Mouse (Mus musculus): ENCODE results near the gene Hoxc11. TPM values are rescaled to one million over a fixed set of nuclear protein-coding genes. Genes with fewer than 3 reads are reported as not detected.
A peak's percentile ranks its signal among the peaks of the same experiment; 100 is the strongest.

Hoxc11 gene
- polyA plus RNA-seq, 1 experiment from 2014 or later: 2.1 TPM

DNA sequence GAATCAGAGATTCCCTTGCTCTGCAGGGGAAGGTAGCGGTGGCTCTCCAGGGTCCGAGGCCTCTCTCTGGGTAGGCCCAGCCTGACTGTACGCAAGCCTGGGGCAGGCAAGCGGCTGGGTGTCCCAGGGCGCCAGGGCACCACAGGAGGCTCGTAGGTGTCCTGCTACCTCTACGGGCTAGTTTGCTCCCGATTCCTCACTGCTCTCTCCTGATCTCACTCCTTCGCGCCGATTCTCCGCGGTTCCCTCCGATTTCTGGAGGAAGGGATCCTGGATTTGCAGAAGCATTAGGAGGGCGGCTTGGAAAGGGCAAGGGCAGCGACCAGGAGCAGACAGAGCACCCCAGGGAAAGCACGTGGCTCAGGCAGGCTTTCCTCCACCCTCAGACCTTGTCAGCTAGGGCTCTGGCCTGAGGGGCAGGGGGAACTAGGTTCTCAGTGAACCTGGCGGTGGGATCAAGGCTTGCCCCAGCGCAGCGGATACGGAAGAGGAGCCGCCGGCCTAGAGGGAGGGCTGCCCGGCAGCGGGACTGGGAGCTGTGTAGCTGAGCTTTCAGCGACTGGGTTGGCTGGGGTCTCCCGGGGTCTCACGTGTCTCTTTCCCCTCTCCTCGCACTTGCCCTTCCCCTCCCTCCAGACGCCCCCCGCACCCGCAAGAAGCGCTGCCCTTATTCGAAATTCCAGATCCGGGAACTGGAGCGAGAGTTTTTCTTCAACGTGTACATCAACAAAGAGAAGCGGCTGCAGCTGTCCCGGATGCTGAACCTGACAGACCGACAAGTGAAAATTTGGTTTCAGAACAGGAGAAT lies 1.8 kb downstream of the Hoxc11 start:
- peak overlapping the region; percentile 80 for H3K9ac ChIP-seq
- no peak for ATAC-seq (ENCODE audit: low FRiP score, low read depth)
- H3K4me3 ChIP-seq: peak overlapping the region; percentile 47
- WGBS: under 1% methylated on average over 37 of the region's 40 CpGs
- H3K27me3 ChIP-seq: peaks cover 97% of the 10 kb centered on the region
- no peaks in the 10 kb centered on the region for H3K9me3 ChIP-seq
- peaks cover 48% of the 10 kb centered on the region for H3K4me1 ChIP-seq
- H3K36me3 ChIP-seq: no peaks in the 10 kb centered on the region
- peak overlapping the region; percentile 48; the same call in 1 of the 2 replicates for H3K27ac ChIP-seq
- peak overlapping the region; percentile 61 for H3K4me2 ChIP-seq (replicated peaks)

DNA sequence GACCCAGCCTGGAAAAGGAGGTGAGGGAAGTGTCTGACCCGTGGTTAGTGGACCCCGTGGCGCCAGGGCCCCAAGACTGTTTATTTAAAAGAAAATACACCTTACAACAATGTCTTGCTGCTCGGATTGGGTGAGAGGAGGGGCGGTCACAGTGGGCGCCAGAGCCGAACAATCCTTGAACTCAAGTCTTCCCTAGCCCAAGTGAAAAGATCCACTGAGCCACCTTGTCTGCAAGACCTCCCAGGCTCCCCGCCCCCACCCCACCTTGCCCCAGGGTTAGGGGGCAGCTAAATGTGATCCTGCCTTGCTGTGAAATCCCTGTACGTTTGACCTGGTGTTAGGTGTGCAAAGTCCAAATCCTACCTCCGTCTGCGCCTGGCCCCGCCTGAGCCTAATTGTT lies 2.7 kb downstream of the Hoxc11 start:
- Histone ChIP-seq H3K4me3 (peak overlapping the region; percentile 47), H3K9ac (peak overlapping the region; percentile 80), H3K9me3 (no peaks in the 10 kb centered on the region), H3K4me2 (replicated peaks) (peak overlapping the region; percentile 61), H3K36me3 (no peaks in the 10 kb centered on the region), H3K4me1 (peaks cover 47% of the 10 kb centered on the region), H3K27ac (no peak overlapping the region), H3K27me3 (peaks cover 96% of the 10 kb centered on the region)
- no peak for ATAC-seq (ENCODE audit: low FRiP score, low read depth)
- WGBS: 2% methylated on average over 12 of the region's 12 CpGs

DNA sequence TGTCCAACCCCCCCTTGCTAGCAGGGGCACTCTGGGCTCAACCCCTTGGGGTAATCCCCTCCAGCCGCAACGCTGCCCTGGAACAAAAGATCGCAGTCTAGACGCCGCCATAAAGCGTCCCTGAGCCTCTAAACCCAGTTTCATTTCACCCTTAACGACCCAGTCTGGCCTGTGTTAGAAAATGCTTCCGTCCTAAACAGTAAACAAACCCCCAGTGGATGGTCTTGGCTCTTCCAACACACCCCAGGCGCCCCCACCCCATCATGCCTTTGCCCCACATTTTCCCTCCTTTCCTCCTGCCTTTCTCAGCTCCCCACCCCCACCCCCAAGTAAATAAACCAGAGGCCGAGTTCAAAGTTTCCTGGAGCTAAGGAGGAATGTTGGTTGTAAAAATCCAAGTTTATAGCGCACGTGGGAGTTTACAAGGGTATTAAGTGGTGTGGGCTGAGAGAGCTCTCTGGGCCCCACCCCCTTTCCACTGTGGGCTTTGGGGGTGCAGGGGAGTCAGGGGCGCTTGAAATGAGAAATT lies 5.5 kb downstream of the Hoxc11 start:
- ATAC-seq (ENCODE audit: low FRiP score, low read depth): peak; percentile 73
- Histone ChIP-seq H3K9ac (peak overlapping the region; percentile 54), H3K4me3 (peak overlapping the region; percentile 29), H3K4me1 (peaks cover 38% of the 10 kb centered on the region), H3K4me2 (replicated peaks) (peak overlapping the region; percentile 58), H3K36me3 (no peaks in the 10 kb centered on the region), H3K27ac (peak overlapping the region; percentile 73), H3K27me3 (peaks cover 90% of the 10 kb centered on the region), H3K9me3 (no peaks in the 10 kb centered on the region)
- under 1% methylated on average over 13 of the region's 13 CpGs for WGBS

DNA sequence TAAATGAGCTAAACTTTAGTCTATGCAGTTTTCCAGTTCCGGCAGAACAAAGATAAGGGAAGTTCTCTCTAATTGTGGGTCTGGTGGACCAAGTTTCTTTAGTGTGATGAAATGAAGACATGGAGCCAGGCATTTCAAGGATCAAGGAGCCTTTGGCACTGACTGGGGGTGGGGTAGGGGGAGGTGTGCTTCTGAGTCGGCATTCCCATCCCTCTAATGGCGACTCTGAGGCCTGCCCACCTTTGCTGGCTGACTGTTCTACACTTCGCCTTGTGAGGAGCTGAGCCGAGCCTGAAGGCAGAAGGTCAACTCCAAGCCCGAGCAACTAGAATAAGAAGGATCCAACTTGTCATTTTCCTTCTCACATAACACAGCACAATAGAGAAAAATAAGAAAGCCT lies 7.5 kb downstream of the Hoxc11 start:
- ATAC-seq (ENCODE audit: low FRiP score, low read depth): no peak
- H3K9me3 ChIP-seq: no peaks in the 10 kb centered on the region
- peaks cover 90% of the 10 kb centered on the region for H3K27me3 ChIP-seq
- no peaks in the 10 kb centered on the region for H3K36me3 ChIP-seq
- H3K4me3 ChIP-seq: peak overlapping the region; percentile 12
- peak overlapping the region; percentile 44; the same call in 1 of the 2 replicates for H3K27ac ChIP-seq
- H3K9ac ChIP-seq: 0 out of 2 replicates have a peak overlapping the region, but pooled peaks have one; percentile 13
- H3K4me2 ChIP-seq (replicated peaks): peak overlapping the region; percentile 47
- H3K4me1 ChIP-seq: peaks cover 30% of the 10 kb centered on the region
- WGBS: 5% methylated on average over 6 of the region's 6 CpGs

DNA sequence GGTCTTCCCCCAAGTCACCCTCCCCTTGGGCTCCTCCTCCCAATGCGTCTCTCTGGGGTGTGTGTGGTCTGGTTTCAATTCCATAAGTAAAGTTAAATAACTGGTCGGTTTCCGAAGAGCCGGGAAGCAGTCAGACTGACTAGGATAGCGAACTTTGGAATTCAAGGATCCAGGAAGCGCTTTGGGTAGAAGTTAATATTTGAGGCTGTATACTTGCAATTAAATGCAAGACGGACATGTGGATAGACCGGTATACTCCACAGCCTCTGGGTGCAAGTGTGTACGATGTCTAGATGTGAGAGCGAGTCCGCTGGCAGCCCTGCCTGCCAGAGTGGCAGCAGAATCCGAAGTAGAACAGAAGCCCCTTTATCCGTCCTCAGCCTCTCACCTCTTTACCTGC lies 8.3 kb downstream of the Hoxc11 start:
- peaks cover 90% of the 10 kb centered on the region for H3K27me3 ChIP-seq
- peak overlapping the region; percentile 32 for H3K4me3 ChIP-seq
- no peaks in the 10 kb centered on the region for H3K9me3 ChIP-seq
- H3K9ac ChIP-seq: peak overlapping the region; percentile 62
- H3K36me3 ChIP-seq: no peaks in the 10 kb centered on the region
- peak overlapping the region; percentile 58 for H3K4me2 ChIP-seq (replicated peaks)
- peak overlapping the region; percentile 45; the same call in 1 of the 2 replicates for H3K27ac ChIP-seq
- ATAC-seq (ENCODE audit: low FRiP score, low read depth): no peak
- peaks cover 28% of the 10 kb centered on the region for H3K4me1 ChIP-seq
- 2% methylated on average over 13 of the region's 13 CpGs for WGBS

DNA sequence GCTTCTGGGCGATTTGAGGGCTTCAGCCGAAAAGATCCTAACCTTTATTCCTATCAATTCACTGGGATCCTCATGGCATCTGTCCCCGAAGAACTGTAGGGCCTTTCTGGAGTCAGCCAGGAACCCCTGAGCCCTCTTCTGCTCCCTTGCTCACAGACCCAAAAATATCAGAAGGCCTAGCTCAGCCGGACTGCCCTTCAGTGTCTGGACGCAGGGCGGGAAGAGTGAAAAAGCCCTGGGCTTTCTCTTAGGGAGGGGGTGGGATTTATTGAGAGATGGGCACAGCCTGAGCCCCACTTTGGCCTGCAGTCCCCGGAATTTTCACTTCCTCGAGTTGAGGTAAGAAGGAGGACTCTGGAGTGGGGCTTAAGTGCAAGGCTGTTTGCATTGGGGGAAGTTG lies 9.0 kb downstream of the Hoxc11 start:
- peak overlapping the region; percentile 62 for H3K9ac ChIP-seq
- 4% methylated on average over 8 of the region's 8 CpGs for WGBS
- no peaks in the 10 kb centered on the region for H3K36me3 ChIP-seq
- H3K4me3 ChIP-seq: peak overlapping the region; percentile 32
- H3K27ac ChIP-seq: no peak overlapping the region; the same call in 1 of the 2 replicates
- peaks cover 24% of the 10 kb centered on the region for H3K4me1 ChIP-seq
- H3K27me3 ChIP-seq: peaks cover 89% of the 10 kb centered on the region
- no peak for ATAC-seq (ENCODE audit: low FRiP score, low read depth)
- peak overlapping the region; percentile 58 for H3K4me2 ChIP-seq (replicated peaks)
- H3K9me3 ChIP-seq: no peaks in the 10 kb centered on the region

DNA sequence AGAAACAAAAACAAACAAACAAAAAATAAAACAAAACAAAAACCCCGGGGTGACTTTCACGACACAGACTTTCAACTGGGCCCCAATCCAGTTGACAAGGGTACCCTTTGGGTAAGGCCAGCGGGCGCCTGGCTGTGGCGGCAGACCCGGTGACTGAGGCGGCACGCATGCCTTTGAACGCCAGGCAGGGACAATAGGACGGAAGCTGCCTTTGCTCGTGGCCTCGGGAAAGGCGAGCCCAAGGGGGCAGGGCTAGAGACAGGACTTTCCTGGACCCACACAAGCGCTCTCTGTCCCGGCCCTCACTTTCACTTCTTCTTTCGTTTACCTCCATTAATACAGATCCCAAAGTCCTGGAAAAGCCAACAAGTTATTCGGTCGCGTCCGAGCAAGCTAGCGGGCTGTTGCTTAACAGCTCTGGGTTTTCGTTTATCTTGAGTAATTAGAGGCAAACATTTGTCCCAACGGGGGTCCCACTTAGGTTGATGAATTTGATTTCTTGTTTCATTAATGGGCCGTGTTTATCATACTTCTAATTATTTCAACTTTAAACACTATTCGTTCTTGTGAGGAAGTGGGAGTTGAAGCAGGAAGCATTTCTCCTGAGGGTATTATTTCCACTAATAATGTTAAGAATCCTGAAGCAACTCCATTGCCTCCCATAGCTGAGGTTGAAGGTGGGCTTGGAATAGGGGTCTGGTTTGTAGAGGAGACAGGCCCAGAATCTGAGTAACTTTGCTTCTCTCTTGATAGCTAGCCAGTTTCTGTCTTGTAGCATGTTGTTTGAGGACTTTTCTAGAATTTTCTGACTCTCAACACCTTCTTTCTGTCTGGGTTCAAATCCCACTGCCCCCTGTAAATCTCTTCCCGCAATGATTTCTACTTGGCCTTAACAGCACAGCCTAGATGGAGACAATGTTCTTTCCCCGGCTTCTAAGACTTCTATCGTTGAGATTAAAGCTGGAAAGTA lies 9.7 kb downstream of the Hoxc11 start:
- H3K36me3 ChIP-seq: no peaks in the 10 kb centered on the region
- H3K9me3 ChIP-seq: no peaks in the 10 kb centered on the region
- ATAC-seq (ENCODE audit: low FRiP score, low read depth): no peak
- WGBS: 4% methylated on average over 28 of the region's 28 CpGs
- H3K27me3 ChIP-seq: peaks cover 89% of the 10 kb centered on the region
- H3K9ac ChIP-seq: peak overlapping the region; percentile 62
- peak overlapping the region; percentile 49; the same call in 1 of the 2 replicates for H3K27ac ChIP-seq
- H3K4me2 ChIP-seq (replicated peaks): peak overlapping the region; percentile 58
- peaks cover 23% of the 10 kb centered on the region for H3K4me1 ChIP-seq
- peak overlapping the region; percentile 37 for H3K4me3 ChIP-seq

DNA sequence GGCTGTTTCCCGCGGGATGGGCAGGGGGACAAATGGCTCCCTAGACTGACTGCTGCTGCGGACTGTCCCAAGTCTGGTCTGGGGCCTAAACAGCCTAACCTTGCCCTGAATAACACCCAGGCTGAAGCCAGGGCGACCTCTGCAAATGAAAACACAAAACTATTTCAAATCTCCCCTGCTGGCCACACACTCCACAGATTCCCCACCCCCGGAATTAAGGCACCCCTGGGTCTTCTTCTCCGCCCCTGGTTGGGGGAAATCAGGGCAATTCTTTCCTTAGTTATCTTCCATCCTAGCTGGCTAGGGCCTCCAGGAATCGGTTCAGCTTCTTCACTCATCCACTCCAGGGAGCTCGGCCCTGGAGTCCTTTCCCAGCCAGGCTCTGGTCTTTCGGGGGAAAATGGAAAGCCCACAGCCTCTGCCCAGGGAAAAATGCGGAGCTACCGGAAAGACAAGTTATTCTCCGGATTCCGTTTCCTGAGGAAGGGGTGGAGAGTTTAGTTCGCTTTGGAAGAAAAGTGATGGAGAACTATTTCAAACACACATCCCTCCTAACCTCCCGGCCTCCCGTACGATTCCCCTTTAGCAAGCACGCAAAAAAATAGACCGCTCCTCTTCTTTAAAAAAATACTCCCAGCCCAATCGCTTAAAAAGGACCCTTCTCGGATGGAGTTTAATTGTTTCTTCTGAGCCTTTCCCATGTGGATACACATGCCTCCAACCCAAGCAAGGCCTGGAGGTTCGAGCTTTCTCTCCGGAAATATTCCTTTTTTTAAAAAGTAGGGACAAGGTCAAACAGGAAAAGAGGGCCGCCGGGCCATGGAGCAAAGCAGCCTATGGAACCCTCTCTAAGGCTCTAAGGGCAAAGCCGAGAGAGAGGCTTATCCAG lies 11.0 kb downstream of the Hoxc11 start:
- ATAC-seq (ENCODE audit: low FRiP score, low read depth): no peak
- H3K4me2 ChIP-seq (replicated peaks): peak overlapping the region; percentile 58
- H3K4me3 ChIP-seq: peak overlapping the region; percentile 37
- WGBS: 5% methylated on average over 26 of the region's 26 CpGs
- peaks cover 16% of the 10 kb centered on the region for H3K4me1 ChIP-seq
- H3K9me3 ChIP-seq: no peaks in the 10 kb centered on the region
- peak overlapping the region; percentile 75; the same call in 1 of the 2 replicates for H3K27ac ChIP-seq
- peak overlapping the region; percentile 62 for H3K9ac ChIP-seq
- H3K27me3 ChIP-seq: peaks cover 91% of the 10 kb centered on the region
- no peaks in the 10 kb centered on the region for H3K36me3 ChIP-seq

DNA sequence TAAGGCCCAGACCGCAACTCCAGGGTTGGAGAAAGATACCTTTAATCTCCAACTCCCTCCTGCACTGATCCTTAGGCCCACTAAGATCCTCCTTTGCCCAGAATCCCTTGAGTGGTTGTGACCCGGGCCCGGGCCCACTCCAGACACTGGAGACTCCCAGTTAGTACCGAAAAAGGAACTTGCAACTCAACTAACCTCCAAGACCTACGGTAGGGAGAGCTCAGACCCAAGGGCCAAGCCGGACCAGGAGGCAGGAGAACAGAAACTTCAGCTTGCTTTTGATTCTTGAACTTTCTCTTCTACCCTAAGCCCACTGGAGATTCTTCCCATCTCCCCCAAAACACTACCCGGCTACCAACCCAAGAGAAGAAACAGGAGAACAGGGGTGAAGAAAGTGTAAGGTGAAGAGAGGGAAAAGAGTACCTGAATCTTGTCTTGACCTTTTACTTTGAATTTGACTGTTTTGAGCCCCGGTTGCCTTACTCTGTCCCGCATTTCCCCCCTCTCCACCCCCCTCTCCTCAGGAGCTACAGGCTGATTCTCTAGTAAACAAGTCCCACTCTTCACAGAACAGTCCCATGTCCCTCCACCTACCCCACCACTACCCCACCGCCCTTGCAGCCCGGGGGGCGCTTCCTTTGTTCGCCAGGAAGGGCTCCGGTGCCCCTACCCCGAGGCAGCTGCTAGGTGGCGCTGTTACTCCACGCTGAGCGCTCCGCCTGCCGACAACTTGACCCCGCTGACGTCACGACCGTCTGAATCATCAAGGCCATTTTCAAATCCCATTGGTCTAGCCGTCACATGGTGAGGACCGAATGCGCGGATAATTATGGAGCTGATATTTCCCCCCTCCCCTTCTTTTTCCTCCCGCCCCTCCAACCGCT lies 11.9 kb downstream of the Hoxc11 start:
- no peaks in the 10 kb centered on the region for H3K9me3 ChIP-seq
- peaks cover 12% of the 10 kb centered on the region for H3K4me1 ChIP-seq
- 2% methylated on average over 30 of the region's 30 CpGs for WGBS
- peaks cover 93% of the 10 kb centered on the region for H3K27me3 ChIP-seq
- peak overlapping the region; percentile 62 for H3K9ac ChIP-seq
- H3K27ac ChIP-seq: peak overlapping the region; percentile 75; the same call in 1 of the 2 replicates
- H3K36me3 ChIP-seq: no peaks in the 10 kb centered on the region
- ATAC-seq (ENCODE audit: low FRiP score, low read depth): peak; percentile 81
- H3K4me3 ChIP-seq: peak overlapping the region; percentile 37
- peak overlapping the region; percentile 58 for H3K4me2 ChIP-seq (replicated peaks)

DNA sequence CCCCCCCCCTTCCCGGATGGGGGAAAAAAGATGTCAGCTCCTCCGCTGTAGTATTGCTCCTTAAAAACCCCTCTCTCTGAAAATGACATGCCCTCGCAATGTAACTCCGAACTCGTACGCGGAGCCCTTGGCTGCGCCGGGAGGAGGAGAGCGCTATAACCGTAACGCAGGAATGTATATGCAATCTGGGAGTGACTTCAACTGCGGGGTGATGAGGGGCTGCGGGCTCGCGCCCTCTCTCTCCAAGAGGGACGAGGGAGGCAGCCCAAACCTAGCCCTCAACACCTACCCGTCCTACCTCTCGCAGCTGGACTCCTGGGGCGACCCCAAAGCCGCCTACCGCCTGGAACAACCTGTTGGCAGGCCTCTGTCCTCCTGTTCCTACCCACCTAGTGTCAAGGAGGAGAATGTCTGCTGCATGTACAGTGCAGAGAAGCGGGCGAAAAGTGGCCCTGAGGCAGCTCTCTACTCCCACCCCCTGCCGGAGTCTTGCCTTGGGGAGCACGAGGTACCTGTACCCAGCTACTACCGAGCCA lies 12.6 kb downstream of the Hoxc11 start, which contains the start of gene Hoxc10:
Gene Hoxc10 (plus strand): TSS at position 21 of the 536 bp plus-strand sequence.
- WGBS: under 1% methylated on average over 27 of the region's 27 CpGs
- no peaks in the 10 kb centered on the region for H3K36me3 ChIP-seq
- no peaks in the 10 kb centered on the region for H3K9me3 ChIP-seq
- peak within 1 kb of the TSS; percentile 75; the same call in 1 of the 2 replicates for H3K27ac ChIP-seq
- peaks cover 93% of the 10 kb centered on the region for H3K27me3 ChIP-seq
- peak within 1 kb of the TSS; percentile 37 for H3K4me3 ChIP-seq
- peak; percentile 51 for ATAC-seq (ENCODE audit: low FRiP score, low read depth)
- H3K4me1 ChIP-seq: peaks cover 12% of the 10 kb centered on the region
- H3K4me2 ChIP-seq (replicated peaks): peak within 1 kb of the TSS; percentile 58
- H3K9ac ChIP-seq: peak within 1 kb of the TSS; percentile 69
